Mouse (Mus musculus): ENCODE measurements around the gene Dbh. TPM values are rescaled to one million over a fixed set of nuclear protein-coding genes. Genes with fewer than 3 reads are reported as not detected.
A peak's percentile ranks its signal among the peaks of the same experiment; 100 is the strongest.

Dbh gene
- polyA plus RNA-seq, 1 experiment from 2014 or later = 0.52 TPM

GRCm38 (mm10) chr2:27136789-27137188, 28.2 kb upstream of the Dbh start:
- WGBS = 71% methylated on average over 1 of the region's 1 CpGs
- H3K9me3 ChIP-seq = no peaks in the 10 kb centered on the region
- no peak for ATAC-seq (ENCODE audit: insufficient number of reproducible peaks, insufficient read depth, low FRiP score, low TSS enrichment)
- no peak overlapping the region for H3K27ac ChIP-seq
- no peak overlapping the region for H3K4me3 ChIP-seq
- H3K4me1 ChIP-seq = peaks cover 2% of the 10 kb centered on the region; the same call in 1 of the 2 replicates
- H3K4me2 ChIP-seq (replicated peaks) = no peak overlapping the region
- H3K36me3 ChIP-seq = no peaks in the 10 kb centered on the region
- H3K27me3 ChIP-seq = peaks cover 23% of the 10 kb centered on the region
- H3K9ac ChIP-seq = no peak overlapping the region

- Histone ChIP-seq H3K4me2 (replicated peaks) (no peak overlapping the region), H3K27me3 (peaks cover 34% of the 10 kb centered on the region), H3K27ac (no peak overlapping the region), H3K36me3 (no peaks in the 10 kb centered on the region), H3K4me3 (no peak overlapping the region), H3K9ac (no peak overlapping the region), H3K9me3 (no peaks in the 10 kb centered on the region), H3K4me1 (peaks cover 7% of the 10 kb centered on the region; the same call in 1 of the 2 replicates)
- ATAC-seq (ENCODE audit: insufficient number of reproducible peaks, insufficient read depth, low FRiP score, low TSS enrichment) = no peak
- WGBS = 67% methylated on average over 4 of the region's 4 CpGs
These were observed 26.7 kb upstream of the Dbh start for GRCm38 (mm10) chr2:27138356-27138755.

DNA sequence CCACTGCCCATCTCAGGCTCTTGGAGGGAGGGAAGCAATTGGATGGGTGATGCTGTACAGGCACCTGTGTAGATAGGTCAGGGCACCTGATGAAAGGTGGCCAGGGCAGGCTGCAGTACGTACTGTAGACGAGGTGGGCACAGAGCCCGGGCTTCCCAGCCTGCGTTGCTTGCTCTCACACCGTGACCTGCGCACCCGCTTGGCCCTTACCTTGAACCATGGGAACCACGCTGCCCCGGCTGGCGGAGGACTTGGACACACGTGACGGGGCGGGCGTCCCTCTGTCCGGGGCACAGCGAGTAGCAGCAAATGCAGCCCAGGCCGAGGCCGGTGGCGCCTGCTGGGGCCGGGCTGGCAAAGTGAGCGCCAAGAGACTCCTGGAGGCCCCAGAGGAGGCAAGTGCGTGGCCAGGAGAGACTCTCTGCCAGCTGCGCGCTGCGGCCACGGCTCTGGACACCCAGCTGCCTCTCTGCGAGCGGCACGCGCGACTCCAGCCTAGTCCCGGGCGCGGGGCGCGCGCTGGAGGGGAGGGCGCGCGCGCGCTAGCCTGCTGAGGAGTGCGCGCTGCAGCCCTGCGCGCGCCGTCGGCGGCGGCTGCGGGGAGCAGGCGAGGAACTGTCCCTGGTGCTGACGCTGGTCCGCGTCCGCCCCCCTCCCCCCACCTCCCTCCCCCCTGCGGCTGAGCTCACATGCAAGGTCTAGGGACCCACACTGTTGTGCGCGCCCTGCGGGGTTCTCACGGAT, 22.9 kb upstream of the Dbh start, which contains the start of gene Fam163b:
Gene Fam163b (minus strand): TSS at position 542 of the 744 bp plus-strand sequence.
- Histone ChIP-seq H3K27ac (no peak within 1 kb of the TSS), H3K4me3 (peak within 1 kb of the TSS; percentile 42), H3K9ac (peak within 1 kb of the TSS; percentile 34; the same call in 1 of the 2 replicates), H3K27me3 (peaks cover 34% of the 10 kb centered on the region), H3K36me3 (no peaks in the 10 kb centered on the region), H3K9me3 (no peaks in the 10 kb centered on the region), H3K4me1 (peaks cover 7% of the 10 kb centered on the region; the same call in 1 of the 2 replicates), H3K4me2 (replicated peaks) (peak within 1 kb of the TSS; percentile 91)
- peak; percentile 62; the same call in 1 of the 2 replicates for ATAC-seq (ENCODE audit: insufficient number of reproducible peaks, insufficient read depth, low FRiP score, low TSS enrichment)
- under 1% methylated on average over 48 of the region's 62 CpGs for WGBS

- WGBS = 74% methylated on average over 2 of the region's 2 CpGs
- no peak overlapping the region for H3K4me2 ChIP-seq (replicated peaks)
- H3K4me1 ChIP-seq = peaks cover 7% of the 10 kb centered on the region; the same call in 1 of the 2 replicates
- H3K27me3 ChIP-seq = peaks cover 25% of the 10 kb centered on the region
- H3K36me3 ChIP-seq = no peaks in the 10 kb centered on the region
- no peak overlapping the region for H3K27ac ChIP-seq
- no peaks in the 10 kb centered on the region for H3K9me3 ChIP-seq
- H3K4me3 ChIP-seq = no peak overlapping the region
- no peak overlapping the region for H3K9ac ChIP-seq
- no peak for ATAC-seq (ENCODE audit: insufficient number of reproducible peaks, insufficient read depth, low FRiP score, low TSS enrichment)
These were observed 20.1 kb upstream of the Dbh start for GRCm38 (mm10) chr2:27144957-27145356.

- Histone ChIP-seq H3K36me3 (no peaks in the 10 kb centered on the region), H3K9ac (no peak overlapping the region), H3K27me3 (peaks cover 11% of the 10 kb centered on the region), H3K27ac (no peak overlapping the region), H3K9me3 (no peaks in the 10 kb centered on the region), H3K4me2 (replicated peaks) (no peak overlapping the region), H3K4me3 (no peak overlapping the region), H3K4me1 (peaks cover 4% of the 10 kb centered on the region; the same call in 1 of the 2 replicates)
- ATAC-seq (ENCODE audit: insufficient number of reproducible peaks, insufficient read depth, low FRiP score, low TSS enrichment) = no peak
- 67% methylated on average over 6 of the region's 6 CpGs for WGBS
These were observed 18.2 kb upstream of the Dbh start for GRCm38 (mm10) chr2:27146840-27147239.

DNA sequence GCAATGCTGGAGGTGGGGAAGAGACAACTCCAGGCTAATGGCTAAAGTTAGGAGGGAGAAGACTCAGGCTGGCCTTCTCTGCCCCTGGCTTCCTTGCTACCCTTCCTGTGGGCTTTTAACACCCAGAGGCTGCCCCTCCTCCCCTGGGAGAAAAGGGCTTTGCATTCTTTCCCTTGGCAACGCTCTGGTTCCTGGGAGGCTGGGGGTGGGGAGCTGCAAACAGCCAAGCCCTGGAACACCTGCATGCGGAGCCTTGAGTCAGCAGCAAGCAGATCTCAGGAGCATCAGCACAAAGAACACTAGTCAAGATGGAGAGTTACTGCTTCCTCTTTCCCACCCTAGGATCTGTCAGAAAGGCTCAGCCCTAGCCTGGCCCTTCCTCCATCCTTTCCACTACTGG, 15.6 kb upstream of the Dbh start:
- Histone ChIP-seq H3K27ac (no peak overlapping the region), H3K4me2 (replicated peaks) (no peak overlapping the region), H3K36me3 (no peaks in the 10 kb centered on the region), H3K9me3 (no peaks in the 10 kb centered on the region), H3K27me3 (no peaks in the 10 kb centered on the region), H3K9ac (no peak overlapping the region), H3K4me1 (no peaks in the 10 kb centered on the region), H3K4me3 (no peak overlapping the region)
- WGBS = 7% methylated on average over 2 of the region's 2 CpGs
- no peak for ATAC-seq (ENCODE audit: insufficient number of reproducible peaks, insufficient read depth, low FRiP score, low TSS enrichment)

DNA sequence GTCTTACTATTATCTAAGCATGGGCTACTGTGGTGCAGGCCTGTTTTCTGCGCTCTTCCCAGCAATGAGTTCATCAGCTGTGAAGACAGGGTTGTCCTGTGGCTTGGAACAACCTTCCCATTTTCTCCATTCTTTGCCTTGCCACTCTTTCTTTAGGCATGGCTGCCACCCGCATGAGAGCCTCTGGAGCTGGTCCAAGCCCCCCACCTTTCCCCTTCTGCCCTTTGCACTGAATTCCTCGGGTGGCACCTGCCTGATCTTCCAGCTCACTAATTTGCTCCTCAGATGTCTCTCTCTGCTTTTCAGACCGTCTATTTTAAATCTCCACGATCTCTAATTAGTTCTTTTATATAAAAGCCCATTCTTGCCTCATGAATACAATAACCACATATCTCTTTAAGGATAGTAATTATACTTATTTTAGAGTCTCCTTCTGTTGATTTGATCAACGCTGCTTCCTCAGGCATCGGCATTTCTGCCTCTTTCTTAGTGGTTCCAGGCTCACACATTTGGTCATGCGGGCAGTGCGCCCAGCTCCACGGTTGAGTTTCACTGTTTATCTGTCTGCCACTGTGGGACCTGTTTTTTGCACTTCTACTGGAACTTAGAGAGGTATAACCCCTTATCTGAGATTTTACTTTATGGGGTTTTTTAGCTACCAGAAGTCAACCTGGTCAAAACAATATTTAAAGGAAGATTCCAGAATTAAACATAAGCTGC, 10.4 kb upstream of the Dbh start:
- Histone ChIP-seq H3K4me1 (no peaks in the 10 kb centered on the region), H3K9me3 (no peaks in the 10 kb centered on the region), H3K27ac (no peak overlapping the region), H3K27me3 (no peaks in the 10 kb centered on the region), H3K36me3 (no peaks in the 10 kb centered on the region), H3K4me3 (no peak overlapping the region), H3K9ac (no peak overlapping the region), H3K4me2 (replicated peaks) (no peak overlapping the region)
- no peak for ATAC-seq (ENCODE audit: insufficient number of reproducible peaks, insufficient read depth, low FRiP score, low TSS enrichment)
- WGBS = 76% methylated on average over 10 of the region's 10 CpGs

GRCm38 (mm10) chr2:27156596-27156995, 8.4 kb upstream of the Dbh start:
- Histone ChIP-seq H3K9me3 (no peaks in the 10 kb centered on the region), H3K4me2 (replicated peaks) (no peak overlapping the region), H3K4me1 (no peaks in the 10 kb centered on the region), H3K27ac (no peak overlapping the region), H3K27me3 (no peaks in the 10 kb centered on the region), H3K4me3 (no peak overlapping the region), H3K9ac (no peak overlapping the region), H3K36me3 (no peaks in the 10 kb centered on the region)
- WGBS = 68% methylated on average over 6 of the region's 6 CpGs
- no peak for ATAC-seq (ENCODE audit: insufficient number of reproducible peaks, insufficient read depth, low FRiP score, low TSS enrichment)

- 92% methylated on average over 2 of the region's 2 CpGs for whole genome bisulfite sequencing
- H3K4me3 ChIP-seq = no peak overlapping the region
- no peak for ATAC-seq (ENCODE audit: insufficient number of reproducible peaks, insufficient read depth, low FRiP score, low TSS enrichment)
These were observed 3.5 kb upstream of the Dbh start for GRCm38 (mm10) chr2:27161526-27161925.

GRCm38 (mm10) chr2:27162656-27163055, 2.4 kb upstream of the Dbh start:
- Histone ChIP-seq H3K36me3 (no peaks in the 10 kb centered on the region), H3K4me2 (replicated peaks) (no peak overlapping the region), H3K27me3 (no peaks in the 10 kb centered on the region), H3K9me3 (no peaks in the 10 kb centered on the region), H3K4me1 (peaks cover 12% of the 10 kb centered on the region), H3K4me3 (no peak overlapping the region), H3K9ac (no peak overlapping the region), H3K27ac (no peak overlapping the region)
- no peak for ATAC-seq (ENCODE audit: insufficient number of reproducible peaks, insufficient read depth, low FRiP score, low TSS enrichment)
- 55% methylated on average over 11 of the region's 11 CpGs for WGBS

More at GRCm38 (mm10) chr2:27161526-27161925, 3.5 kb upstream of the Dbh start:
- H3K27ac ChIP-seq = no peak overlapping the region
- H3K9ac ChIP-seq = no peak overlapping the region
- no peaks in the 10 kb centered on the region for H3K27me3 ChIP-seq
- no peaks in the 10 kb centered on the region for H3K9me3 ChIP-seq
- H3K4me1 ChIP-seq = peaks cover under 1% of the 10 kb centered on the region
- no peak overlapping the region for H3K4me2 ChIP-seq (replicated peaks)
- no peaks in the 10 kb centered on the region for H3K36me3 ChIP-seq

DNA sequence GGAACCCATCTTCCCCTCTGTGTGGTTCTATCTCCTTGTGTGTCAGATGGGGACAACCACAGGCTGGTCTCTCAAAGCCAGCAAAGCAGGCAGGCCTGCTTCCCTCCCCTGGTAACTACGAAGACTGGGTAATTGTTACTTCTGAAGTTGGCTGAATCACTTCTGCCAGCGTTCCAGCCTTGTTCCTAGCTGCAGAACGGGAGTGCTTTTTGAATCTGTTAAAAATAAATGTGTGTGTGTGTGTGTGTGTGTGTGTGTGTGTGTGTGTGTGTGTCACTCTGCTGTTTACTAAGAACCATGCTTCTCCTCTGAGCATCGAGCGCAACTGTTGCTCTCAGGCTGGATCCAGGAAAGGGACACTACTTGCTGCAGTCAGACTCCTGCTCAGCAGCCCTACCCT, 1.2 kb upstream of the Dbh start:
- no peak overlapping the region for H3K4me2 ChIP-seq (replicated peaks)
- no peaks in the 10 kb centered on the region for H3K9me3 ChIP-seq
- H3K9ac ChIP-seq = no peak overlapping the region
- H3K4me3 ChIP-seq = no peak overlapping the region
- H3K27me3 ChIP-seq = no peaks in the 10 kb centered on the region
- ATAC-seq (ENCODE audit: insufficient number of reproducible peaks, insufficient read depth, low FRiP score, low TSS enrichment) = no peak
- H3K36me3 ChIP-seq = no peaks in the 10 kb centered on the region
- WGBS = 57% methylated on average over 5 of the region's 5 CpGs
- H3K4me1 ChIP-seq = peaks cover 18% of the 10 kb centered on the region
- no peak overlapping the region for H3K27ac ChIP-seq

GRCm38 (mm10) chr2:27166074-27166473, 1.0 kb downstream of the Dbh start:
- Histone ChIP-seq H3K4me2 (replicated peaks) (no peak overlapping the region), H3K9ac (no peak overlapping the region), H3K27me3 (no peaks in the 10 kb centered on the region), H3K9me3 (no peaks in the 10 kb centered on the region), H3K4me3 (no peak overlapping the region), H3K4me1 (peaks cover 18% of the 10 kb centered on the region), H3K27ac (no peak overlapping the region), H3K36me3 (no peaks in the 10 kb centered on the region)
- WGBS = 81% methylated on average over 2 of the region's 2 CpGs
- ATAC-seq (ENCODE audit: insufficient number of reproducible peaks, insufficient read depth, low FRiP score, low TSS enrichment) = no peak
